Mouse (Mus musculus) right cerebral cortex, postnatal 25 days (tissue): ENCODE results near the gene Tmc5.
A peak's percentile ranks its signal among the peaks of the same experiment; 100 is the strongest.

Source experiments
- DNase-seq: peaks from one replicate; pipeline ENCODE4 v3.0.0; 2022

The Tmc5 gene

DNA sequence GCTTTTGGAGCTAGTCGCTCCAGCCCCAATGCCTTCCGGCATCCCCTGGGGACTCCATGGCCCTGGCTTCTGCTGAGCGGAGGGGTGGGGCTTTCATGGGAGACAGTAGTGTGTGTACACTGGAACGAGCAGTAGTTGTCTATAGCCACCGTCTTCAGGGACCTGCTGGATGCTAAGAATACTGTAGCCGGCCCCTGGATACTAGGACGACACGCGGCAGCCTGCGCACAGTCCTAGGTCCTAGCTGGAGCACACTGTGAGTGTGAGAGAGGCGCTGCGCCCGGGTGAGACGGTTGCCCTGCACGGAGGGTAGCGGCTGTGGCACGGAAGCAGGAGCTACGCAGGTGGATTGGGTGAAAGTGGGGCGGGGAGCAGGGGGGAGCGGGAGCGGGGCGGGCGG, at the start of gene Tmc5:
Gene Tmc5 (plus strand): TSS at position 97 of the 400 bp plus-strand sequence.
- no peak for DNase-seq

DNA sequence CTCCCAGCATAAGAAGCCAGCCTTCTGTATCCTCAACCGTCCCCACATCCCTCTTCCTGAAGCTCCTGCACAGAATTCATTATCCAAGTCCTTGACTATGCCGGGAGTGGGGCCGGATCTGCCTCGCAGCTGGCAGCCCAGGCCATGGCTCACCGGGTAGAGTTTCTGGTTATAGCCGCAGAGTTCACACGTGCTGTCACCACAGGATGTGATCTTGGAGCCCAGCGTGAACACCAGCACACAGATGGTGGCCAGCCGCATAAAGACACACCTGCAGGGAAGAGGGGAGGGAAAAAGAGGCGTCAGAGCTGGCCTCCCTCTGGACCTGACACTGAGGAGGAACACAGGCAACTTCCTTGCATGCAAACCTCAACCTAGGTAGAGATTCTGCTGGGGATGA, 49.6 kb upstream of the Tmc5 start:
- DNase-seq: no peak

DNA sequence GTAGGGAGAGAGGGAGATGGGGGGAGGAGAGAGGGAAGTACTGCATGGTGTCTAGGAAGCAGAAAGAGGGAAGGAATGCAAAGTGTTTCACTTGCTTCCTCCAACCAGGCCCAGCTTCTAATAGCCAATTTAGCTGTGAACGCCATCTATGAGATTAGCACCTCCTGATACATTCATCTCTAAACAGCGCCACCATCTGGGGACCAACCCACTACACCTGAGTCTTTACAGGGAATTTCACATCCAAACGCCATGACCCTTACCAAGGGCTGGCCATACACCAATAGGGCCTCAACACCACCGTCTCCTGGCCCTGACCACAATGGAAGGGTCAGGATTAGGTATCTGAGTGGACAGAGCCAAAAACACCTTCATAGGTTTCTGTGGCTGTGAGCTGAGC, 43.2 kb upstream of the Tmc5 start:
- DNase-seq: no peak

DNA sequence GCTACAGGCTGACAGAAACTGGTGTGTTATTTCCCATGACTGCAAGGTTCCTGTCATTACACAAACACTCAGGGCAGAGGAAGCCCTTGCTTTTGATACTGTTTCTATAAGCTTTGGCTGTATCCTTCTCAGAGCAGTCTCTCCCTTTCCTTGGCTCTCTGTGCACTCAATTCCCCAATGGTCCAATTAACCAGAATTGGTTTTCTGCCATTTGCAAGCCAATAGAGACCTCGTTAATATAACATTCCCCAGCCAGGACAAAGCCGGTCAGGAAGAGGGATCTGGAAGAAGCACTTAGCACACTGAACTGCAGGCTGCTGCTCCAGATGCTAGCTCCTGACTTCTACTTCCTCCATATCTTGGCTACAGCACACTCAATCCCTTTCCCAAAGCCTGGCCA, 42.8 kb upstream of the Tmc5 start:
- no peak for DNase-seq

DNA sequence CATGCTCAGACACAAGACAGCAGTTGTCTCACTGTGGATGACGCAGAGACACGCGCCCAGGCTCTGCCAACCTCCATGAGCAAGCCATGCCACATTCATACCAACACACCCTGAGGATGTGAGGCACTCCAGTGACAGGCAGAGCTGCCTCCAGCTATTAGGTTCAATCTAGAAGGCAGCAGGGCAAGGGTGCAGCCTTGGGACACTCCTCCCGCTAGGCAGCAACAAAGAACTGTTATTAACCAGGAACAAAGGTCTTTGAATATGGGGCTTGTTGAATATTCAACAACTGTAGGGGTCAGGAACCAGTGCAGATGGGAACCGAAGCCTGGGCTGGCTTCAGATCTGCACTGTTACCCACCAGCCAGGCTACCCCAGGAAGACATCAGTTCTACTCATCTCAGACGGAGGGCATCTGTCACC, 28.0 kb upstream of the Tmc5 start:
- DNase-seq: no peak

DNA sequence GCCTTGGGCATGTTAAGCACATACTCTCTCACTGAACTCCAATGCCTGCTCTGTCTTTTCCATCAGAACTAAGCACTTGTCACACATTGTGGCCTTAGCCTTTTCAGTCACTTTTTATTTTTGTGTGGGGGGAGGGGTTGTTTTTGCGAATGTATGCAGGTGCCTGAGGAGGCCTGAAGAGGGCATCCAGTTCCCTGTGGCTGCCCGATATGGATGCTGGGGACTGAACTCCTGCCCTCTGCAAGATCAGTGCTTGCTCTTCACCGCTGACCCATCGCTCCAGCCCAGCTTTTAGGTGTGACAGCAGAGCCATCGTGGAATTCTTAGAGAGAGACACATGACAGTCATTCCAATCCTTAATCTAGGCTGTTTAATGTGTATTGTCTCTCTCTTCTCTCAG, 25.7 kb upstream of the Tmc5 start:
- DNase-seq: no peak

DNA sequence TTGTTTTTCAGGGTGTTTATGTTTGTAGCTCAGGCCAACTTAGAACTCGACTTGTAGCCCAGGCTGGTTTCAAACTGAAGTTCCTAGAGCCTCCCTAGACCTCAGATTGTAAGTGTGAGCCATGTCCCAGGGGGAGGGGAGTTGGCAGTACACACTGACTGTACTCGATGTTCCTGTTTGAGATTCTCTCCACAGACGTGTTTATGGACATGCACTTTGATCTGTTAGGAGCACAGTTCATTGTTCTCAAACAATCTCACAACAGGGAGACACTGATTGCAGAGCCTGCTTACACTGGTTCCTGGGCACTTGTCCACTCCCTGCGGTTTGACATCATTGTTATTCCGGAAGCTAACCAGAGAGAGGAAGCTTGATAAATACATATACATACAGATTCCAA, 25.1 kb upstream of the Tmc5 start:
- DNase-seq: no peak

DNA sequence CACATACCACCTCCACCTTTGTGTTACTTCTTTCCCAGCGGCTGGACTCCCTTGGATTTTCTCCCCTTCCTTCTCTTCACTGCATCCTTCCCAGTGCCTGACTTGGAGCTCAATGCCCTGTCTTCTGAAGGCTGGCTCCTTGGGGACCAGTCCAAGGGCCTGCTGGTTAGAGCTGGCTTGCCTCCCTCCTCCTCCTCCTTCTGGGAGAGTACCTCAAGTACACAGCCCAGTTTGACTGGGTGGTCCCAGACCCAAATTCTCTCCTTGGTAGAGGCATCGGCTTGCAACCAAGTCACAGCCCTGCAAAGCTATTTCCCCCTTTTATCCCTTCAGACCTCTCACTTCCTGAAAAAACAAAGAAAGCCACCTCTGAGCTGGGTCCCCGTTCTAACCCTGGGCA, 18.8 kb upstream of the Tmc5 start:
- no peak for DNase-seq

DNA sequence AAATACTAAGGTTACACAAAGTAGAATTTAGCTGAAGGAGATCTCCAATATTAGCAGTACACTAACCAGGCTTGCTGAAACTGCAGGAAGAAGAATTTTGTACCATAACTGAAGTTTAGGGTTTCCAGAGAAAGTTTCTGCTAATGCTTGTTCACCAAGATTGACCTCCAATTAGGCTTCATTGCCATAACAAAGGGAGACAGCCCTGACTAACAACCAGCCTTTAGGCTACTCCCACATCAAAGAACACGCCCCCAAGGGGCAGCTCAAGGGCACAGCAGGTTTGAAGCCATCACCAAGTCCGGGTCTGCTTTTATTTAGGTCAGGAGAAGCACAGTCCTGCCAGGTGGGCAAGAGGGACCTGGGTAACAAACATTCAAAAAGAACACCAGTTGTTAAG, 17.2 kb upstream of the Tmc5 start:
- DNase-seq: no peak

DNA sequence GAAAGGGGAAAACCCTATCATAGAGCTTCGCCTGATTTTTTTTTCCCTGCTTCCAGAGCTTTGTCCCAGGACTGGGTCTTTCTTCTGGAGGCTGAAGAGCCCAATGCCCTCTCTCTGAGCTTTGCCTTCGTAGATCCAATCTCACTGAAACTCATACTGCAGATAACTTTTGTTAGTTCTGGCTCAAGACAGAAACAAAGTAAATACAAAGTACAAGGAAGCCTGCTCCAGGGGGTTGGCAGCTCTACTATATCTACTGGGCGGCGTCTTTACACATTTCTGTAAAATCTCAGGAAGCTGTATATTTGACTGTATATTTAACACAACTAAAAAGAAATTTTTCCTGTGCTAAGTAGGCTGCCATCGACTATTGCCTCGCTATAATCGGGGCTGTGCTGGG, 13.3 kb upstream of the Tmc5 start:
- DNase-seq: no peak

DNA sequence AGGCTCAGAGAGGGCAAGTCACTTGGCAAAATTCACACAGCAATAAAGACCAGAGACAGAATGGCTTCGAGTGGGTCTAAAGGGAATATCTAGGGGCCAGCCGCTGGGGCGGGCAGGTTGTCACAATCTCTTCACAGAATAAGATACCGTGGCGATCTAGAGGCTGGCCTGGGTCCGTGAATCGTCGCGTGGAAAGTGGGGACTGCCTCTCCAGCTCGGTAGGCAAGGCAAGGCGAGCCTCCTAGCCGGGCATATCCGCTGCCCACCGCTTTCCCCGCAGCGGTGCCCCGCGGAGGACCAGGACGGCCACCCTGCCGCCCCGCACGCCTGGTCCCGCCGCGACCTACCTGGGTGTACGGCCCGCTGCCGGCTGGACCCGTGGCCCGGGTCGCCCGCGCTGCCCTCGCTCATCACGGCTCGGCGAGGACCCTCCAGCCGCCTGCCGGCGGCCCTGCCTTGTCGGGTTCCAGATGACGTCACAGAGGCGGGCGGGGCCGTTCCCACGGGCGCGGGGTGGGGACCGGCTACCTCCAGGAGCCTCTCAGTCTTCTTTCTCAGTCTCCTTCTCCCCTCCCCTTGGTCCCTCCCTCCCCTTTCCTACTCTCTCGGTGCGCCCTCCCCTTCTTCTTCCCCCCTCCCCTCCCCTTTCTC, 12.7 kb upstream of the Tmc5 start, which contains the start of gene Tmc7:
Gene Tmc7 (minus strand): TSS at position 480 of the 651 bp plus-strand sequence.
- peak; percentile 86 for DNase-seq

DNA sequence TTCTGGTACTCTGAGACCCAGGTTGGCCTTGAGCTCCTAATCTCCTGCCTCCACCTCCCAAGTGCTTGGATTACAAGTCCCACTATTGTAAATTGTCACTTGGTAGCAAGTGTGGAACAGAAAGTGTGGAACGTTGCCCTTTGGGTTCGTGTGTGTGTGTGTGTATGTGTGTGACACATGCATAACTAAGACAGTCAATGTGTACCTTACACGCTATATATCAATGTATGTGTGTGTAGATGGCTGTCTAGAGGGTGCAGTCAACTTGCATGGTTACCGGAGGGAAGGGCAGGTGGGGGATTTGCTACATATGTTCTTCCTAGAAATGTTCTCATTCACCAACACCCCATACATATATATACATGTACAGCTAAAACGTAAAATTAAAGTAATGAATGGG, 12.2 kb upstream of the Tmc5 start:
- DNase-seq: no peak

DNA sequence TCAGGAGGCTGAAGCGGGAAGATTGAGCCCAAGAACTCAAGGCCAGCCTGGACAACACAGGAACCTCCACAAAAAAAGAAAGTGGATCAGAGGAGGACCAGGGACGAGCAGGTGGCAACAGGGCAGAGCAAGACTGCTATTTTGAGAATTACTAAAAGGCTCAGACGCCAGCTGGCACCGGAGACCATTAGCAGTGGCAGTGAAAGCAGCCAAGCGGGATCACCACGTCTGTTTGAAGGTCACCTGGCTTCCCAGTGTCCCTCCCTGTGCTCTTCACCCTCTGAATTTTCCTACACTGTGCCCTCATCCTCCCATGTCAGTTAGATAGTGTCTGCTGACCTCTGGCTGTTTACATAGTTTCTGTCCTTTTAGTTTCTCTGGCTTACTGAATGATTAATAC, 11.2 kb upstream of the Tmc5 start:
- DNase-seq: no peak

DNA sequence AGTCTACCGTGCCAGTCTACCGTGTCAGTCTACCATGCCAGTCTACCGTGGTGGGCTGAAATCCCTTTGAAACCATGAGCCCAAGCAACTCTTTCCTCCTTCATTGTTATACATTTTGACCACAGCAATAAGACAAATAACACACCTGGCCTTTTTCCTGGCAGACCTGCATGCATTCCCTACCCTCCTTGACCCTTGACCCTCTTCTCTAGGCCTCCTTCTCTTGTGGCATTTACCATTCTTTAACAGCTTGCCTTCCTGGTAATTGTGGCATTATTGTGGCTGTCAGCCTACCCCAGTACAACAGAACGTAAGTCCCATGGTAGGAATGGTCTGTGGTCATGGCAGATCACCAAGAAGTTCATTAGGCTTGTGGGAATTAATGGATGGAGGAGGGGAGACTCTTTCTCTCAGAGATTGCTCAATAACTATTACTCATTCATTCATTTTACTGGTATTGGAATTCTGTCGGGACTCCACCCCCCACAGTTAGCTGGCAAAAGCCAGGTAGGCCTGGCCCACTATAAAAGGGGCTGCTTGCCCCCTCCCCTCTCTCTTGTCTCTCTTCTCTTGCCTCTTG, 6.3 kb upstream of the Tmc5 start:
- DNase-seq: no peak

DNA sequence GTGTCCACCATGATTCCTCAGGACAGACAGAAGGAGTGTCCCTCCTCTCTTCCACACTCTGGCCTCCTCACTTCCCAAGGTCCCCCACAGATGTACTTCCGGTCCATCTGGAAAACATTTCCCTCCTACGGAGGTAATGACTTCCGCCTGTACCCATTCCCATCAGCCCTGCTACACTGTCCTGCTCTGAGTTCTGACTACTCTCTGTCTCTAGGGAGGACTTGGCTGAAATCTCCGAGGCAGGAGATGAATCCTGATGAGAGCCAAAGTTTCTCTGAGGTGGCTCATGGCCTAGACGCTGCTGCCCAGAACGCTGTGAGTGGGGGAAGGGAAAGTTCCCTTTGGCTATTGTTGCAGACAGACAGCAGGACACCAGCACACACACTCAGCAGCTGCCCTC, 5.0 kb upstream of the Tmc5 start:
- DNase-seq: no peak

DNA sequence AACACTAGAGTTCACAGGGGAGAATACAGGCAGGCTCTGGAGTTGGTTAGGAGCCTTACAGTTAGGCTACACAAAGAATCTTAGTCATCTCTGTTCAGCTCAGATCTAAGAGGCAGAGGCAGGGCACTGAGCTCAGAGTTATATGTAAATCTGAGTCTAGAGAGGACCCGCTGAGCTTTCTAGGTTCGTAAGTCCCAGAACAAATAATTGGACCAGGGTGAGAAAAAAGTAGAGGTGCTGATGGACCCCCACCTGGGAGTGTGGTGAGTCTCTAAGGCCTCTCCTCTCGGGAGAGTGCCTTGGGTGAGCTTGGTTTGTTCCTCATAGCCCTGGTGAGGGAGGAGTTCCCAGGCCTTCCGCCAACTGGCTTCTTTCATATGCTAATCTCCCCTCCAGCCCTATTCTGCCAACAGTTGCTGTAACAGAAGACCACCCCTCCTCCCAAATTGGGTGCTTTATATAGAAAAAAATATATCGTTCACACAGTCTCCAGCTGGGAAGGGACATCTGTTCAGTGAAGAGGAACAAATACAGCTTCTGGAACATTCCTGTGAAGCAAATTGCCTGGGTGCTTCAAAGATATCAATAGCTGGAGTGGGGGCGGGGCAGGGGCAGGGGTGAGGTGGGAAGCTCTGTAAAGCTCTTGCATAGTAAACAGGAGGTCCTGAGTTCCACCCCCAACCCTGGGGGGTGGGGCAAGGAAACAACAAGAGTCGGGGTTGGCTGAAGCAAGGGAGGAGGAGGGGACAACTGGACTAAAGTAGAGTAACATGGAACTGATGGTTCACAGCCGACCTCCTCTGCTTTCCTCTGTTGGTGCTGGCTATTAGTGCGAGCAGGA, 3.3 kb upstream of the Tmc5 start:
- DNase-seq: peak; percentile 63

DNA sequence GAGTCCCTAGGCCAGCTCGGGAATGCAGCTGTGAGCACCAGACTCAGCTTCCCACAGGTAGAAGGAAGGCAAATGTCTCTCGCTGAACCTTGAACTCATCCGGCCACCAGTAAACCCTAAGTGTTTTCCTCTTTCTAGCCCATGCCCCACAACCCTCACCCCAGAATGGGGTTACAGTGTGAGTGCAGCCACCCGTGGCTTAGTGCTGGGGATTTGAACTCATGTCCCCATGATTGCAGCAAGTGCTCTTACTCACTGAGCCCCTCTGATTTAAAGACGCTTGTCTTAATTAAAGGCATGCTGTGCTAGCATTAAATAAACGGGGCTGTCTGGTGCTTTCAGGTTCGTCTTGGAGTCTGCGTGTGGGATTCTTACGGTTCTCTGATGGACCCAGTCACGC, 2.5 kb upstream of the Tmc5 start:
- no peak for DNase-seq

DNA sequence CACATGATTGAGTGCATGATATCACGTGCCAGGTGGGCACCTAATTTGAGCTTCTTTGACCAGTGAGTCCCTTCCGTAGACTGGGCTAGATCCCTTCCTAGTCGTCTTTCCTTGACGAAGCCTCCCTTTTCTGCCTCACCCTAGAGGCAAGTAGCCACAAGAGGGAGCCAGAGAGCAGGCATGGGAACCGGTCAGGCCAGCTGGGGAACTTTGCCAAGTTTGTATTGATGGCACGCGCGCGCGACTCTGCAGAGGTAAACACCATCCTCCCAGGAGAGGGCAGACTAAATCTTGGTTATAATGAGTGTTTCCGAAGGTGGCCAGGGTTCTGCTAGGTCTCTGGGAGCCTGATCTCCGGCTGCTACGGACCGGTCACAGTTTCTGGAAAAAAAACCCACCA, 1.9 kb upstream of the Tmc5 start:
- DNase-seq: peak; percentile 87

DNA sequence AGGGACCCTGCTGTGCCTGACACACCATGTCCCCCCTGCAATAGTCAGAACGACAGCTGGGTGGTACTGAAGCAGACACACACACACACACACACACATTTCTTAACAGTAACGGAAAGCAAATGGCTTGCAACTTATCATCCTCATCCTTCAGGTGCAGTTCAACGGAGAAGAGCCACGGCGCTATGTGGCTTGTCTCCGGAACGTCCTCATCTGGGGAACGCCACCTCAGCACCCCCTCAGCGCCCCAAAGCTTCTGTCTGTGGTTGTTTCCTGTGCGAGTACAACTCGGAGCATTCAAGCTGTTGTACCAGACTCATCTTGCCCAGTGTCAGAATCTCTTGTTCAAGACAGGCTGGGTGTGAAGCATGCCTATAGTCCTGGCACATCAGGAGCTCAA, 826 bp upstream of the Tmc5 start:
- no peak for DNase-seq

DNA sequence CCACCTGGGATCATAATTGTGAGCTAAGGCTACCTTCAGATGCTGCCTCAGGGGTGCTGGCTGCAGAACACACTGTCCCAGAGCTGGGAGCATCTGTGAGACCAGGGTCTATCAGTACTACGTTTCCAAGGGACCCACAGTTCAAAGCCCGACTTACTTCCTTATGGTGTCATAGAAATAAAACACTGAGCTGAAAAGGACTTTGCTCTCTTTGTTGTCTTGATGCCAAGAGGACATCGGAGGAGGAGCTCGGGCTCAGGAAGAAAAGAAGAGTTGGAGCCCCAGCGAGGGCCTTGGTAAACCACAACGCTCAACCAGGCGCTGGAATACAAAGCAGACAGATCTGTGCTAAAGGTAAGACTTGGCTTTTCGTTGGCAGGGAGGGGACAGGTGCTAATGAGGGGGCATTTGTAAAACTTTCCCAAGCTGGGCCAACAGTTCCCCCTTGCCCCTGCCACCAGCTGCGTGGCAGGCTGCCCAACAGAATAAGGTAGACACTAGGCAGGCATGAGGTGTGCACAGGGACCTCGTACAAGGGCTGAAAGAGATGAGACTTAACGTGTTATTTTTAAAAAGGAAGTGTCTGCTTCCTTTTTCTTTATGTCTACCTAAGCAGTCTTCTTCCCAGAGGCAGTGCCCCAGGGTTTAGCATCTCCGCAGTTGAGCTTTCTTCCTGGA, 3.0 kb downstream of the Tmc5 start:
- DNase-seq: no peak

DNA sequence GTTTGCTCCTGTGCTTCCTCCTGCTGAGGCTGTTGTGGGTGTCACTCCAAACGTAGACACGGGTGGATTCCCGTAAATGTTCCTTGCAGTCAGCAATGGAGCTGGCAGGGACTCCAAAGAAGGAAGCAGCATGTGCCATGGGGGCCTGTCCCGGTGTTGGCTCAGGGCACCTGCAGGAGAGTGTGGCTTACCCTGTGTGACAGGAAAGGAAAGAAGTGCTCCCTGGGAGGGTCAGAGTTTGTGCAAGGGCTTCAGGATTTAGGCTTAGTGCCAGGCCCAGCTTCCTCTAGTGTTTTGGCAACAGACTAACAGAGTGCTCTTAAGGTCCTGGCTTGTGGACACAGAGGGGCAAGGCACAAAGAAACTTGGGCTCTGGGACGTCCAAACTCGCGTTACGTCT, 7.7 kb downstream of the Tmc5 start:
- no peak for DNase-seq

DNA sequence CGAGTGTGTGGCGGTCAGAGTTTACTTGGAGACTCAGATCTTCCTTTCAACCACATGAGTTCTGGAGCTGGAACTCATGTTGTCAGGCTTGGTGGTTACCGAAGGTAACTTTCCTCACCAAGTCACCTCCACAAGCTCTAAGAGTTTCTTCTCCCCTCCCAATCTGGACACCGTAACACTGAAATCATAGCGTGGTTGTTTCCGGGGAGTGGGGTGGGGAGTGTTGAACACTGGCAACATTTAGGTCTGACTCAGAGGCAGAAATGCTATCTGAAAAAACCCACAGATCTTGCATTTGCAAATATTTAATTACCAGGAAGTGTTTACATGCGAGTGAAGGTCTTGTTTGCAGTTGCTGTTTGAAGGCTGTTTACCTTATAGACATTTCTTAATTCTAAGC, 12.7 kb downstream of the Tmc5 start:
- DNase-seq: no peak

DNA sequence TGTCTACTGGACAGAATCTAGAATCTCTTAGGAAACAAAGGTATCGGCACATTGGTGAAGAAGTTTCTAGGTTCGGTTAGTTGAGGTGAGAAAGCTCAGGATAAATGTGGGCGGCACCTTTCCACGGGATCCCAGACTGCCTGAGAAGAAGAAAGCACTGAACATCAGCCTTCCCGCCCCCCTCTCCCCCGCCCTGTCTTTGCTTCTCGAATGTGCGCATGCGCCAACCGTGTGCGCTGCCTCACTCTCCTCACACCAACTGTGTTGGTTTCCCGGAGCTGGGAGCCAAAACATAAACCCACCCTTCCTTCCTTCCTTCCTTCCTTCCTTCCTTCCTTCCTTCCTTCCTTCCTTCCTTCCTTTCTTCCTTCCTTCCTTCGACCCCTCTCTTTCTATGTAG, 13.6 kb downstream of the Tmc5 start:
- DNase-seq: no peak
